8 mouse cellular contexts compared by ENCODE assay signal in the genomic region with DNA sequence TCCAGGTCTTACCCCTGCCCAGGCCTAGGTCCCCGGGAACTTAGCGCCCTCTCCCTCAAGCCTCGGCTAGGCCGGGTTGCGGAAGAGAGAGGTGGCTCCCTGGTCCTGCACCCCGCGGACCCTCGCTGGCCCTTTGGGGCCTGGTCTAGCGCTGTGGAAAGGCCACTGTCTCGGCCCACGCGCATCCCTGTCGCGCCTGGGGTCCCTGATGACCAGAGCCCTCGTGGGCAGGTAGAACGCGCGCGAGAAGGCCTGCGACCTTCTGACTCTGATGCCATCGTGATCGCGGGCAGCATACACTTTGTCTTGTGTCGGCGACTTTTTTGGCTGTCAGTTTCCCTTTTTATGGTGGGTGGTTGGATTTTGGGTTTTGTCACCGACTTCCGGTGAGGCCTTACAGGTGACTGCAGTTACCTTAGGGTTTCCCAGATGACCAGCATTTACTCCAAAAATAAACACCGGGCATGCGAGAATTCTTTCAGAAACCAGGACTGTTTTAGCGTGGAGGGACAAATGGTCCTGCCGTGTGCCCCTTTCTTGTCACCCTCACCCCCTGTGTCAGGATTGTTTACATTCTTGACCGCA. TPM values are rescaled to one million over a fixed set of nuclear protein-coding genes. Genes with fewer than 3 reads are reported as not detected.
DNase-seq lines count a peak whose midpoint lies in the region; ATAC-seq and TF ChIP-seq lines count a peak whose summit lies in the region.

4931422A03Rik (minus strand) TSS at position 223 of the 585 bp plus-strand sequence.

- peak within 1 kb of the TSS; percentile 74 for H3K4me3 ChIP-seq in kidney, adult 2 months (ENCODE audit: insufficient read depth, low read depth, low read length)
- H3K4me3 ChIP-seq in ES-Bruce4 (ENCODE audit: low read depth, low read length), result peak within 1 kb of the TSS; percentile 91
- H3K4me3 ChIP-seq in hindbrain, postnatal 0 days (ENCODE audit: low read length), result peak within 1 kb of the TSS; percentile 96
- H3K4me3 ChIP-seq in macrophage (ENCODE audit: inconsistent target), result peak within 1 kb of the TSS; percentile 73
- H3K4me3 ChIP-seq in stomach, embryonic 14.5 days (ENCODE audit: low read depth, low read length), result peak within 1 kb of the TSS; percentile 99

- H3K27me3 ChIP-seq in kidney, adult 2 months (replicated peaks; ENCODE audit: control insufficient read depth, insufficient read depth, low read length), result no peaks in the 10 kb centered on the region
- H3K27me3 ChIP-seq in ES-Bruce4 (ENCODE audit: control insufficient read depth, insufficient read depth, low read length, poor library complexity, severe bottlenecking), result no peaks in the 10 kb centered on the region
- no peaks in the 10 kb centered on the region for H3K27me3 ChIP-seq in hindbrain, postnatal 0 days (ENCODE audit: insufficient read depth, low read length)
- H3K27me3 ChIP-seq in stomach, embryonic 14.5 days (ENCODE audit: control insufficient read depth, insufficient read depth, low read length), result no peaks in the 10 kb centered on the region

- peak; percentile 25 for DNase-seq in kidney, adult 2 months
- DNase-seq in kidney, adult 11 months, result no peak
- peak; percentile 3 for DNase-seq in embryo, embryonic 11.5 days (ENCODE audit: low read depth, low spot score)
- peak; percentile 34 for DNase-seq in hindbrain, postnatal 0 days (ENCODE audit: low spot score)
- DNase-seq in thymus, postnatal 0 days (ENCODE audit: low spot score), result no peak

- no peak for TF ChIP-seq CTCF in kidney, adult 2 months (conservative IDR thresholded peaks at IDR 0.05; ENCODE audit: insufficient read depth, insufficient read length, low read depth, low read length)
- no peak for TF ChIP-seq CTCF in ES-Bruce4 (IDR thresholded peaks at IDR 0.05; ENCODE audit: low read depth, low read length)
- TF ChIP-seq CTCF in hindbrain, postnatal 0 days (IDR thresholded peaks at IDR 0.05; ENCODE audit: low read depth), result no peak; the same call in 1 of the 2 replicates

- H3K36me3 ChIP-seq in kidney, adult 2 months (ENCODE audit: control insufficient read depth, insufficient read depth, low read length), result peaks cover 2% of the 10 kb centered on the region; the same call in 1 of the 2 replicates
- H3K36me3 ChIP-seq in ES-Bruce4 (ENCODE audit: control insufficient read depth, insufficient read depth, low read length, poor library complexity, severe bottlenecking) (no peaks in the 10 kb centered on the region), macrophage (ENCODE audit: inconsistent target) (peaks cover 15% of the 10 kb centered on the region; the same call in 1 of the 2 replicates)
- H3K36me3 ChIP-seq in hindbrain, postnatal 0 days (ENCODE audit: insufficient read depth, low read length), result no peaks in the 10 kb centered on the region; the same call in 1 of the 2 replicates
- no peaks in the 10 kb centered on the region for H3K36me3 ChIP-seq in stomach, embryonic 14.5 days (ENCODE audit: control insufficient read depth, insufficient read depth, low read length)

- no peak for TF ChIP-seq EP300 in ES-Bruce4 (IDR thresholded peaks at IDR 0.05; ENCODE audit: insufficient read depth, low read depth, low read length)

- under 1% methylated on average over 32 of the region's 32 CpGs for WGBS in kidney, adult 2 months
- WGBS in hindbrain, postnatal 0 days, result under 1% methylated on average over 32 of the region's 32 CpGs
- WGBS in macrophage (ENCODE audit: missing documents), result 1% methylated on average over 15 of the region's 32 CpGs
- under 1% methylated on average over 31 of the region's 32 CpGs for WGBS in stomach, embryonic 14.5 days

- H3K79me2 ChIP-seq in macrophage (ENCODE audit: inconsistent target), result peaks cover 46% of the 10 kb centered on the region

- no peaks in the 10 kb centered on the region for H3K9me3 ChIP-seq in ES-Bruce4 (replicated peaks; ENCODE audit: control insufficient read depth, insufficient read depth, low read length, poor library complexity, severe bottlenecking)
- H3K9me3 ChIP-seq in hindbrain, postnatal 0 days (ENCODE audit: low read length), result no peaks in the 10 kb centered on the region
- H3K9me3 ChIP-seq in stomach, embryonic 14.5 days (ENCODE audit: control insufficient read depth, low read depth, low read length), result no peaks in the 10 kb centered on the region

- H3K4me1 ChIP-seq in kidney, adult 2 months (ENCODE audit: control insufficient read depth, insufficient read depth, low read length), result peaks cover 13% of the 10 kb centered on the region
- H3K4me1 ChIP-seq in ES-Bruce4 (ENCODE audit: control insufficient read depth, insufficient read depth, low read length), result no peaks in the 10 kb centered on the region
- H3K4me1 ChIP-seq in hindbrain, postnatal 0 days (ENCODE audit: insufficient read depth, low read length), result peaks cover 10% of the 10 kb centered on the region
- peaks cover 14% of the 10 kb centered on the region for H3K4me1 ChIP-seq in stomach, embryonic 14.5 days (ENCODE audit: control insufficient read depth, insufficient read depth, low read length)

- ATAC-seq in hindbrain, postnatal 0 days, result peak; percentile 65
- peak; percentile 61; the same call in 1 of the 2 replicates for ATAC-seq in stomach, embryonic 14.5 days (ENCODE audit: insufficient number of reproducible peaks, insufficient read depth, low FRiP score, low read depth)

- peak within 1 kb of the TSS; percentile 73 for H3K9ac ChIP-seq in ES-Bruce4 (ENCODE audit: low read depth, poor library complexity, severe bottlenecking)
- H3K9ac ChIP-seq in hindbrain, postnatal 0 days (replicated peaks; ENCODE audit: low read length), result peak within 1 kb of the TSS; percentile 98
- H3K9ac ChIP-seq in stomach, embryonic 14.5 days (replicated peaks; ENCODE audit: low read depth, low read length), result peak within 1 kb of the TSS; percentile 93

- no peak for TF ChIP-seq POLR2A in kidney, adult 2 months (IDR thresholded peaks at IDR 0.05; ENCODE audit: low read depth, low read length)
- no peak for TF ChIP-seq POLR2A in ES-Bruce4 (IDR thresholded peaks at IDR 0.05; ENCODE audit: insufficient read depth, low read length)

- H3K27ac ChIP-seq in kidney, adult 2 months (ENCODE audit: insufficient read depth, low read depth, low read length), result peak within 1 kb of the TSS; percentile 85
- H3K27ac ChIP-seq in ES-Bruce4 (ENCODE audit: insufficient read depth, low read length) (no peak within 1 kb of the TSS), macrophage (peak within 1 kb of the TSS; percentile 29)
- peak within 1 kb of the TSS; percentile 82 for H3K27ac ChIP-seq in hindbrain, postnatal 0 days
- peak within 1 kb of the TSS; percentile 74; the same call in 1 of the 2 replicates for H3K27ac ChIP-seq in stomach, embryonic 14.5 days (ENCODE audit: low read length)

- peak within 1 kb of the TSS; percentile 69 for H3K4me2 ChIP-seq in hindbrain, postnatal 0 days (ENCODE audit: low read depth, low read length)
- peak within 1 kb of the TSS; percentile 85 for H3K4me2 ChIP-seq in stomach, embryonic 14.5 days (replicated peaks; ENCODE audit: low read depth, low read length)

RNA-seq across cellular contexts. Expression of gene 4931422A03Rik, which starts in this region (rescaled TPM):
- not detected in 2 replicates for polyA plus RNA-seq in kidney, adult 2 months (2012; rRNA removed)
- polyA plus RNA-seq in ES-Bruce4 (2011; ENCODE audit: insufficient read depth, insufficient read length, low read depth, missing spikeins) (not detected in 2 replicates), macrophage (2018) (not detected in 3 replicates)
- not detected in 2 replicates for total RNA-seq in hindbrain, postnatal 0 days (2014; rRNA removed)
- polyA plus RNA-seq in hindbrain, postnatal 0 days (2015; fragmentation: Nextera tagmentation; extraction: Ambion mirVana), result 1.9 and 2.5 TPM in 2 replicates
- not detected for total RNA-seq in macrophage (2018; cell fraction: chromatin; rRNA removed)
- total RNA-seq in macrophage (2018; cell fraction: cytosol; rRNA removed), result not detected
- not detected for total RNA-seq in macrophage (2018; cell fraction: nucleus; rRNA removed)
- polyA plus RNA-seq in stomach, embryonic 14.5 days (2014; fragmentation: Nextera tagmentation; extraction: Ambion mirVana), result 1.9 and 3.7 TPM in 2 replicates
- polyA plus RNA-seq in thymus, postnatal 0 days (2015; fragmentation: Nextera tagmentation; extraction: Ambion mirVana), result 1.2 and 2.2 TPM in 2 replicates

Comparison
In these comparisons a context has a peak if more than half of its experiments do, and no peak if none do; other contexts are left out.
1. Peak in DNase-seq, H3K4me3 ChIP-seq and H3K27ac ChIP-seq in kidney, adult 2 months; RNA of the gene not detected or under 1 TPM.
2. DNase-seq: peak in embryo, embryonic 11.5 days (single experiment) and hindbrain, postnatal 0 days (single experiment); none in kidney, adult 11 months (single experiment) and thymus, postnatal 0 days (single experiment).
3. Peak in every context shown above with its lines, with median percentiles within 50 percentile points of each other: H3K4me3 ChIP-seq and H3K9ac ChIP-seq.